Mouse (Mus musculus) myocyte (in vitro differentiated cells): Measurements from ENCODE around the gene Chn1. TPM values are rescaled to one million over a fixed set of nuclear protein-coding genes. Genes with fewer than 3 reads are reported as not detected.
A peak's percentile ranks its signal among the peaks of the same experiment; 100 is the strongest.
"Not testable (repeated sequence)": the region's sequence is repeated elsewhere in the genome, so short reads cannot be mapped to it uniquely, and the experiment has no call there.

Experiments
- H3K27me3 ChIP-seq: one replicate; pipeline ENCODE4 v1.6.1; 2011; ENCODE audit not compliant: control insufficient read depth, insufficient read depth, insufficient read length
- H3K36me3 ChIP-seq: one replicate; pipeline ENCODE4 v1.6.1; 2011; ENCODE audit not compliant: control insufficient read depth, insufficient read depth
- H3K4me2 ChIP-seq: one replicate; pipeline ENCODE4 v1.6.1; 2011; ENCODE audit warnings: low read depth, control low read depth
- H3K4me3 ChIP-seq: one replicate; pipeline ENCODE4 v1.5.1; 2011; ENCODE audit warnings: mild to moderate bottlenecking, control low read depth, moderate library complexity
- H3K79me2 ChIP-seq: one replicate; pipeline ENCODE4 v1.6.1; 2011; ENCODE audit not compliant: control insufficient read depth, insufficient read depth
- H3ac ChIP-seq: one replicate; pipeline ENCODE4 v1.6.1; 2011; ENCODE audit not compliant: control insufficient read depth, insufficient read length
- CEBPB ChIP-seq: IDR thresholded peaks from 2 replicates; pipeline ENCODE4 v1.6.1; 2011; ENCODE audit warnings: mild to moderate bottlenecking, moderate library complexity; ENCODE audit not compliant: poor library complexity, insufficient read depth, severe bottlenecking
- E2F4 ChIP-seq: IDR thresholded peaks from one replicate; pipeline ENCODE4 v1.6.1; 2011; ENCODE audit warnings: mild to moderate bottlenecking, control low read depth, moderate library complexity; ENCODE audit not compliant: insufficient read depth
- MAX ChIP-seq: IDR thresholded peaks from one replicate; pipeline ENCODE4 v1.6.1; 2011; ENCODE audit warnings: low read depth, mild to moderate bottlenecking, control low read depth
- MYOD1 ChIP-seq, 3 experiments: IDR thresholded peaks; one replicate each; pipeline ENCODE4 v1.6.1; 2011; ENCODE audit warnings: control low read depth in 2 of 3, low read depth in 2 of 3, mild to moderate bottlenecking in 2 of 3, moderate library complexity in 1 of 3; ENCODE audit not compliant: insufficient read length in 2 of 3, control insufficient read depth in 1 of 3
- MYOG ChIP-seq, 3 experiments: IDR thresholded peaks; one replicate each; pipeline ENCODE4 v1.6.1; 2011; ENCODE audit warnings: control low read depth in 2 of 3, low read depth in 2 of 3, mild to moderate bottlenecking in 2 of 3; ENCODE audit not compliant: insufficient read length in 2 of 3, control insufficient read depth in 1 of 3, insufficient read depth in 1 of 3
- POLR2A ChIP-seq: IDR thresholded peaks from one replicate; pipeline ENCODE4 v1.6.1; 2011; ENCODE audit warnings: low read depth, mild to moderate bottlenecking, control low read depth, moderate library complexity; ENCODE audit not compliant: insufficient read length
- POLR2AphosphoS2 ChIP-seq: IDR thresholded peaks from one replicate; pipeline ENCODE4 v1.6.1; 2011; ENCODE audit warnings: low read depth, control low read depth; ENCODE audit not compliant: insufficient read length
- REST ChIP-seq: IDR thresholded peaks from one replicate; pipeline ENCODE4 v1.6.1; 2011; ENCODE audit warnings: mild to moderate bottlenecking, control low read depth, moderate library complexity; ENCODE audit not compliant: insufficient read depth, insufficient read length
- SRF ChIP-seq: IDR thresholded peaks from one replicate; pipeline ENCODE4 v1.6.1; 2011; ENCODE audit warnings: low read depth; ENCODE audit not compliant: control insufficient read depth, insufficient read length
- TCF12 ChIP-seq: IDR thresholded peaks from one replicate; pipeline ENCODE4 v1.6.1; 2011; ENCODE audit warnings: mild to moderate bottlenecking, control low read depth; ENCODE audit not compliant: poor library complexity, insufficient read depth, severe bottlenecking
- TCF3 ChIP-seq: IDR thresholded peaks from one replicate; pipeline ENCODE4 v1.6.1; 2011; ENCODE audit warnings: low read depth, control low read depth; ENCODE audit not compliant: insufficient read length
- USF1 ChIP-seq: IDR thresholded peaks from one replicate; pipeline ENCODE4 v1.6.1; 2011; ENCODE audit warnings: low read depth, mild to moderate bottlenecking, control low read depth, moderate library complexity
- polyA plus RNA-seq: library from polyadenylated mRNA; unstranded; fragments of >200 nt; fragmentation: generic; extraction: Trizol; gene quantifications from one replicate; pipeline ENCODE4 v1.2.1, GENCODE M21; 2012; ENCODE audit warnings: missing spikeins

Chn1 gene
- polyA plus RNA-seq, result 27.2 TPM

GRCm38 (mm10) chr2:73774786-73775682 is at the start of gene Chn1:
Chn1 (minus strand) TSS chr2:73775346.
- TF ChIP-seq MYOD1 (IDR thresholded peaks at IDR 0.05; ENCODE audit: control insufficient read depth in 1 of 3, insufficient read length in 2 of 3, low read depth in 2 of 3) (peak in 1 of 3 experiments; percentile 71), TCF3 (no peak), POLR2A (peak; percentile 80)
- peak within 1 kb of the TSS; percentile 91 for H3K4me2 ChIP-seq
- peak within 1 kb of the TSS; percentile 17 for H3K4me3 ChIP-seq
- no peaks in the 10 kb centered on the region for H3K27me3 ChIP-seq
- no peaks in the 10 kb centered on the region for H3K36me3 ChIP-seq
- H3K79me2 ChIP-seq, result peaks cover 23% of the 10 kb centered on the region
- peak within 1 kb of the TSS; percentile 69 for H3ac ChIP-seq

- Histone ChIP-seq H3K4me2 (no peak overlapping the region), H3K79me2 (no peaks in the 10 kb centered on the region), H3K27me3 (no peaks in the 10 kb centered on the region), H3K36me3 (peaks cover 33% of the 10 kb centered on the region), H3ac (no peak overlapping the region), H3K4me3 (no peak overlapping the region)
- no peak for TF ChIP-seq MAX
Observed at GRCm38 (mm10) chr2:73818742-73819141, 43.6 kb upstream of the Chn1 start.

GRCm38 (mm10) chr2:73807609-73808008 is 32.5 kb upstream of the Chn1 start:
- no peaks in the 10 kb centered on the region for H3K36me3 ChIP-seq
- no peak overlapping the region for H3K4me3 ChIP-seq
- no peaks in the 10 kb centered on the region for H3K79me2 ChIP-seq
- no peaks in the 10 kb centered on the region for H3K27me3 ChIP-seq
- no peak overlapping the region for H3K4me2 ChIP-seq
- H3ac ChIP-seq, result no peak overlapping the region
- no peak for TF ChIP-seq TCF12
- no peak for TF ChIP-seq E2F4
- no peak for TF ChIP-seq MYOG (IDR thresholded peaks at IDR 0.05; ENCODE audit: control insufficient read depth in 1 of 3, insufficient read depth in 1 of 3, insufficient read length in 2 of 3, low read depth in 2 of 3)
- no peak for TF ChIP-seq REST
- no peak for TF ChIP-seq TCF3
- TF ChIP-seq MAX, result no peak
- TF ChIP-seq POLR2A, result no peak
- TF ChIP-seq MYOD1 (IDR thresholded peaks at IDR 0.05; ENCODE audit: control insufficient read depth in 1 of 3, insufficient read length in 2 of 3, low read depth in 2 of 3), result no peak
- TF ChIP-seq CEBPB, result no peak
- no peak for TF ChIP-seq USF1
- TF ChIP-seq POLR2AphosphoS2, result no peak
- TF ChIP-seq SRF, result no peak

- H3K4me2 ChIP-seq, H3K4me3 ChIP-seq, H3K27me3 ChIP-seq, H3K79me2 ChIP-seq, H3K36me3 ChIP-seq, H3ac ChIP-seq: not testable (repeated sequence)
Observed at GRCm38 (mm10) chr2:73800127-73800526, 25.0 kb upstream of the Chn1 start.

- Histone ChIP-seq H3K4me2 (no peak overlapping the region), H3K27me3 (no peaks in the 10 kb centered on the region), H3K79me2 (no peaks in the 10 kb centered on the region), H3ac (no peak overlapping the region), H3K36me3 (no peaks in the 10 kb centered on the region), H3K4me3 (no peak overlapping the region)
- TF ChIP-seq POLR2A (no peak), SRF (no peak), POLR2AphosphoS2 (no peak), REST (no peak), CEBPB (no peak), E2F4 (no peak), TCF3 (no peak), MAX (no peak)
Observed at GRCm38 (mm10) chr2:73798786-73799185, 23.6 kb upstream of the Chn1 start.

GRCm38 (mm10) chr2:73798136-73798535 is 23.0 kb upstream of the Chn1 start:
- H3K36me3 ChIP-seq, result no peaks in the 10 kb centered on the region
- TF ChIP-seq TCF12, result no peak
- TF ChIP-seq POLR2AphosphoS2, result no peak
- no peak for TF ChIP-seq TCF3
- no peak for TF ChIP-seq E2F4
- H3K4me2 ChIP-seq, result no peak overlapping the region
- H3K4me3 ChIP-seq, result no peak overlapping the region
- H3K27me3 ChIP-seq, result no peaks in the 10 kb centered on the region
- no peaks in the 10 kb centered on the region for H3K79me2 ChIP-seq
- H3ac ChIP-seq, result no peak overlapping the region
